Mouse (Mus musculus) skeletal muscle tissue, postnatal 0 days (tissue): ENCODE data around the gene Sept6. TPM values are rescaled to one million over a fixed set of nuclear protein-coding genes. Genes with fewer than 3 reads are reported as not detected.

Experiments used
- polyA plus RNA-seq: library from polyadenylated mRNA; unstranded; fragments of >200 nt; fragmentation: Nextera tagmentation; extraction: Ambion mirVana; gene quantifications from 2 replicates; pipeline ENCODE4 v1.2.1, GENCODE M21; 2015

The Sept6 gene
- polyA plus RNA-seq, result 7.7 and 12.2 TPM in 2 replicates

DNA sequence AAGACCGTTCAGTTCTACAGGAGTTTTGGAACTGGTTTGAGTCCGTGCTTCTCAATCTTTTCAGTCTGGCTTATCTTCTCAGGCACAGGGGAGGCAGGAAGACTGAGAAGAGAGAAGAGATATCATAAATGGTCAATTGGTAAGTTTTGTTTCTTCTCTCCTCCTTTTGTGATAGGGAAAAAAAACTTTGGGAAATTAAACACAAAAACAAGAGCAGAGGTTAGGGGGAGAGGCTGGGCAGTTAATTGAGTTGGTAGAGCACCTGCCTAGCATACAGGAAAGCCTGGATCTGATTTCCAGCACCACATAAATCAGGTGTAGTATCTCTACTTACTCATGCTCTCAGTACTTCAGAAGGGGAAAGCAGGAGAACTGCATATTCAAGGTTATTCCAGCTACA is at the start of gene Sept6:
Gene Sept6 (minus strand): TSS at position 101 of the 400 bp plus-strand sequence.

DNA sequence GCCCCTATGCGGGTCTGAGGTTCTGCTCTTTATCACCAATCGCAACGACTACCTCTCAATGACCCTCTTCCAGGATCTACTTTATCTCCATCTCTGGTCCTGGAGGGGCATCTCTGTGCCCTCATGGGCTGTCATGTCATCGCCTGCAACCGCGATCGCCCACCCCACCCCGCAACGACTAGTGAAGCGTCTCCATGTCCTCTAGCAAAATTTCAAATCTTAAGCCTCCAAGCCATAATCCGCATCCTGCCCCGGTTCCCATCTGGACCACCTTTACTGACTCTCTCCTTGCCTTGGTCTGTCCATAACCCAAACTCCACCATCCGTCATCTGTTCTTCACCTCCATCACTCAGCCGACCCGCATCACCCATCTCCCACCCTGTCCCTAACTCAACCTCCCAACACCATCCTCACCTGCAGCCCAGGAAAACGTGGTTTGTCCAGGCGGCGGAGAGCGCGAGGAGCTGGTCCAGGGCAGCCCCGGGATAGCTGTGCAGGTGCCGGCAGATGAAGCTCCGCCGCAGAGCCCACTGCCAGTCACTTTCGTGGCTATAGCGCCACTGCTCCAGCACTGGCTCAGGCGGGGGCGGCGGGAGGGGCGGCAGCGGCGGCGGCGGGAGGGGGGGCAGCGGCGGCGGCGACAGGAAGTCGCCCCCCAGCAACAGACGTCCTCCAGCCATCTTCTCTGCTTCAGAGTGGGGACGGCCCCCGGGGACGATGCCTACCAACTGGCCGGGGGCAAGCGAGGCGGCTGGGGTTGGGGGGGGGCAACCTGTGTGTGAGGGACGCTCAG is 89.1 kb downstream of the Sept6 start, which contains the start of gene Nkrf:
Gene Nkrf (minus strand): TSS at position 579 of the 794 bp plus-strand sequence.

DNA sequence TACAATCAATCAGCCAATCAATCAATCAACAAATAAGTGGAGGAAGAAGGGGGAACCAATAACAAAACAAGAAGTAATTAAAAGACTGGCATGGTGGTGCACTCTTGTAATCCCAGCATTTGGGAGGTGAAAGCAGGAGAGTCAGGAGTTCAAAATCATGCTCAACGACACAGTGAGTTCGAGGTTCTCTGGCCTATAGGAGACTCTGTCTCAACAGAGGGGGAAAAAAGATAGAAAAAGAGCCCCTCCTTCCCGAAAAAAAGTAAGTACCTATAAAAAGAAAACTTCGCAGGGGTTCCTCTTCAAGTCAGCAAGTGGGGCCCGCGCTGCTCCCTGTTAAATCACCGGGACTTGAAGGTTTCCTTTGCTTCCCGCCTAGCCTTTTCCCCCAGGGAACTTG is 117.8 kb downstream of the Sept6 start, which contains the start of the genes Ube2a and C330007P06Rik:
Gene Ube2a (plus strand): TSS at position 136 of the 400 bp plus-strand sequence.
Gene C330007P06Rik (minus strand): TSS at position 347 of the 400 bp plus-strand sequence.

Other genes starting within 250 kb of the Sept6 start
- 0.79 and 0.84 TPM in 2 replicates for gene Slc25a43, start 248.1 kb downstream of the Sept6 start, polyA plus RNA-seq
- gene Slc25a5, start 196.1 kb downstream of the Sept6 start, polyA plus RNA-seq, result 681 and 708 TPM in 2 replicates
- 105 and 114 TPM in 2 replicates for gene Ube2a, start 117.9 kb downstream of the Sept6 start, polyA plus RNA-seq
- gene C330007P06Rik, start 117.7 kb downstream of the Sept6 start, polyA plus RNA-seq, result 11.6 and 14.1 TPM in 2 replicates
- 0.51 and 0.55 TPM in 2 replicates for gene Nkrf, start 88.9 kb downstream of the Sept6 start, polyA plus RNA-seq
- 0.45 and 2.4 TPM in 2 replicates for gene Sowahd, start 57.1 kb upstream of the Sept6 start, polyA plus RNA-seq
- gene Rpl39, start 93.6 kb upstream of the Sept6 start, polyA plus RNA-seq, result 424 and 466 TPM in 2 replicates
- 7.7 and 8.2 TPM in 2 replicates for gene Upf3b, start 118.5 kb upstream of the Sept6 start, polyA plus RNA-seq
- 9.0 and 9.9 TPM in 2 replicates for gene Nkap, start 135.0 kb upstream of the Sept6 start, polyA plus RNA-seq
- gene Akap14, start 177.0 kb upstream of the Sept6 start, polyA plus RNA-seq, result not detected in 2 replicates
- gene Ndufa1, start 199.4 kb upstream of the Sept6 start, polyA plus RNA-seq, result 757 and 886 TPM in 2 replicates
- gene Rnf113a1, start 199.5 kb upstream of the Sept6 start, polyA plus RNA-seq, result 5.4 and 5.5 TPM in 2 replicates
- not detected in 2 replicates for gene Gm9, start 219.2 kb upstream of the Sept6 start, polyA plus RNA-seq
- not detected in 2 replicates for gene Rhox1, start 230.5 kb upstream of the Sept6 start, polyA plus RNA-seq